Mouse (Mus musculus) embryonic facial prominence, embryonic 14.5 days (tissue): ENCODE results near the gene Fam163b. TPM values are rescaled to one million over a fixed set of nuclear protein-coding genes. Genes with fewer than 3 reads are reported as not detected.

Experiments
- ATAC-seq: fragments of 200-750 bp; cut with Nextera tagmentation; 2 replicates; pipeline ENCODE4 v1.8.0; 2017; ENCODE audit warnings: low read depth, moderate number of reproducible peaks, moderate TSS enrichment
- DNase-seq: peaks from one replicate; pipeline ENCODE4 v3.0.0-alpha.2; 2015; ENCODE audit warnings: low spot score
- H3K27ac ChIP-seq: fragments of 300-500 bp; sonication (generic); replicated peaks from 2 replicates; pipeline ENCODE4 v1.5.1; 2014; ENCODE audit warnings: low read depth, mild to moderate bottlenecking, low read length, moderate library complexity
- H3K27me3 ChIP-seq: fragments of 300-500 bp; sonication (generic); replicated peaks from 2 replicates; pipeline ENCODE4 v1.6.1; 2014; ENCODE audit warnings: low read length; ENCODE audit not compliant: control insufficient read depth, insufficient read depth
- H3K36me3 ChIP-seq: fragments of 300-500 bp; sonication (generic); 2 replicates; pipeline ENCODE4 v1.6.1; 2014; ENCODE audit warnings: low read length, mixed read lengths; ENCODE audit not compliant: control insufficient read depth, insufficient read depth
- H3K4me1 ChIP-seq: fragments of 300-500 bp; sonication (generic); 2 replicates; pipeline ENCODE4 v1.6.1; 2014; ENCODE audit warnings: antibody characterized with exemption, low read length; ENCODE audit not compliant: control insufficient read depth, insufficient read depth
- H3K4me2 ChIP-seq: fragments of 300-500 bp; sonication (generic); 2 replicates; pipeline ENCODE4 v1.6.1; 2014; ENCODE audit warnings: low read depth, mild to moderate bottlenecking, low read length, moderate library complexity, mixed read lengths
- H3K4me3 ChIP-seq: fragments of 300-500 bp; sonication (generic); 2 replicates; pipeline ENCODE4 v1.5.1; 2014; ENCODE audit warnings: low read depth, mild to moderate bottlenecking, low read length
- H3K9ac ChIP-seq: fragments of 300-500 bp; sonication (generic); 2 replicates; pipeline ENCODE4 v1.6.1; 2014; ENCODE audit warnings: low read depth, mild to moderate bottlenecking, low read length, moderate library complexity, mixed read lengths
- H3K9me3 ChIP-seq: fragments of 300-500 bp; sonication (generic); 2 replicates; pipeline ENCODE4 v1.6.1; 2016; ENCODE audit warnings: low read length; ENCODE audit not compliant: control insufficient read depth
- WGBS: fragments of 180-500 bp; shearing (Covaris S2); extraction: QIAGEN DNeasy Blood & Tissue Kit; methylation state at CpG from one replicate; pipeline ENCODE4 v1.1.7; 2014; 5-methylcytosine and 5-hydroxymethylcytosine counted together
- polyA plus RNA-seq: library from polyadenylated mRNA; unstranded; fragments of >200 nt; fragmentation: Nextera tagmentation; extraction: Ambion mirVana; gene quantifications from 2 replicates; pipeline ENCODE4 v1.2.1, GENCODE M21; 2014

The Fam163b gene
- polyA plus RNA-seq, 1 experiment from 2014 or later: 0.31 TPM

DNA sequence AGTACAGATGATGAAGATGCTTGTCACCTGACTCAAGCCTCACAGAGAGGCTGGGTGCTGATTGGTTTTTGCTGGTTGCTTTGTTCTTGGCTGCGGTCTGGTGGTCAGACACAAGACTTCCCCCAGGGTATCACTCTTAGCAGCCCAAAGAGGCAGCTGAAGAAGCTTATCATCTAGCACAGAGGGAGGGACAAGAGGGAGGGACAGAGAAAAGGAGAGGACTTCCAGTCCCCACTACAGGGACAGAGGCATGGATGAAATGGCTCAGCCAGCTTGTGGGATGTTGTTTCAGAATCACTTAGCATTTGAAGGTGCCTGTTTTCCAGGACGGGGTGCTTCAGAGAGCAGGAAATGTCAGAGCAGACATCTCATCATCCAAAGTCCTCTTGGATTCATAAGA is 64.0 kb downstream of the Fam163b start:
- Histone ChIP-seq H3K27ac (no peak overlapping the region), H3K4me3 (no peak overlapping the region), H3K4me1 (peaks cover 27% of the 10 kb centered on the region), H3K9ac (no peak overlapping the region), H3K36me3 (no peaks in the 10 kb centered on the region), H3K4me2 (0 out of 2 replicates have a peak overlapping the region, but pooled peaks have one; percentile 16), H3K9me3 (no peaks in the 10 kb centered on the region), H3K27me3 (no peaks in the 10 kb centered on the region; the same call in 1 of the 2 replicates)
- DNase-seq (no peak), ATAC-seq (no peak)
- 30% methylated on average over 2 of the region's 2 CpGs for WGBS

- no peak for DNase-seq
- no peak for ATAC-seq
- H3K4me1 ChIP-seq: peaks cover 27% of the 10 kb centered on the region
Measured at GRCm38 (mm10) chr2:27077655-27078244, 64.5 kb downstream of the Fam163b start.

GRCm38 (mm10) chr2:27075485-27075884 is 66.8 kb downstream of the Fam163b start:
- WGBS: 67% methylated on average over 3 of the region's 3 CpGs
- ATAC-seq: peak; percentile 31; the same call in 1 of the 2 replicates
- Histone ChIP-seq H3K9me3 (no peaks in the 10 kb centered on the region), H3K9ac (no peak overlapping the region), H3K27me3 (no peaks in the 10 kb centered on the region; the same call in 1 of the 2 replicates), H3K4me2 (no peak overlapping the region), H3K27ac (no peak overlapping the region), H3K4me1 (peaks cover 31% of the 10 kb centered on the region), H3K36me3 (no peaks in the 10 kb centered on the region), H3K4me3 (no peak overlapping the region)
- peak; percentile 66 for DNase-seq

More at GRCm38 (mm10) chr2:27077655-27078244, 64.5 kb downstream of the Fam163b start:
- 48% methylated on average over 10 of the region's 10 CpGs for WGBS
- Histone ChIP-seq H3K9me3 (no peaks in the 10 kb centered on the region), H3K36me3 (no peaks in the 10 kb centered on the region), H3K27ac (no peak overlapping the region), H3K4me3 (no peak overlapping the region), H3K9ac (no peak overlapping the region), H3K4me2 (no peak overlapping the region), H3K27me3 (no peaks in the 10 kb centered on the region; the same call in 1 of the 2 replicates)

- WGBS: 81% methylated on average over 4 of the region's 4 CpGs
- no peak overlapping the region for H3K4me2 ChIP-seq
- H3K9me3 ChIP-seq: no peaks in the 10 kb centered on the region
- peaks cover 27% of the 10 kb centered on the region for H3K4me1 ChIP-seq
- no peak overlapping the region for H3K4me3 ChIP-seq
- H3K9ac ChIP-seq: no peak overlapping the region
- H3K36me3 ChIP-seq: no peaks in the 10 kb centered on the region
- no peaks in the 10 kb centered on the region; the same call in 1 of the 2 replicates for H3K27me3 ChIP-seq
- DNase-seq (no peak), ATAC-seq (no peak)
- no peak overlapping the region for H3K27ac ChIP-seq
Measured at GRCm38 (mm10) chr2:27074804-27075203, 67.5 kb downstream of the Fam163b start.

- peaks cover 13% of the 10 kb centered on the region for H3K4me1 ChIP-seq
- 60% methylated on average over 4 of the region's 4 CpGs for WGBS
Measured at GRCm38 (mm10) chr2:27073407-27073806, 68.9 kb downstream of the Fam163b start.

DNA sequence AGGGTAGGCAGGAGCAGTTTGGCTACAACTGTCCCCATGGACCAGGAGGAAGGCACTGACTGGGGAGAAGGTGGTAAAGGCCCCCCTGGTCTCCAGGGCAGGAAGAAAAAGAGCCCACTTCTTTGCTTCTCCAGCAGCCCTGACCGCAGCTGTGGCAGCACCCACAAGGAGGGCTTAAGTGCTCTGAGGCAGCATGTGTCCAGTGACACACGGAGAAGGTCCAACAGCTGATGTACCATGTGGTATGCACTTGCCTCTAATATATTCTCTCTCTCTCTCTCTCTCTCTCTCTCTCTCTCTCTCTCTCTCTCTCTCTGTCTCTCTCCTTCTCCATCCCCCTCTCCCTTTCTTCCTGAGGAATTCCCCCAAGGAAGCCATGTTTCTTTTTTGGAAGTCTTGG is 70.3 kb downstream of the Fam163b start, which contains the start of gene Mymk:
Gene Mymk (minus strand): TSS at position 202 of the 400 bp plus-strand sequence.
- DNase-seq: peak; percentile 61
- Histone ChIP-seq H3K27me3 (no peaks in the 10 kb centered on the region), H3K9ac (peak within 1 kb of the TSS; percentile 8; the same call in 1 of the 2 replicates), H3K27ac (no peak within 1 kb of the TSS; the same call in 1 of the 2 replicates), H3K4me2 (no peak within 1 kb of the TSS), H3K9me3 (no peaks in the 10 kb centered on the region), H3K36me3 (no peaks in the 10 kb centered on the region), H3K4me3 (peak within 1 kb of the TSS; percentile 13; the same call in 1 of the 2 replicates), H3K4me1 (peaks cover 11% of the 10 kb centered on the region; the same call in 1 of the 2 replicates)
- no peak for ATAC-seq
- WGBS: 71% methylated on average over 2 of the region's 2 CpGs

More at GRCm38 (mm10) chr2:27073407-27073806, 68.9 kb downstream of the Fam163b start:
- H3K9ac ChIP-seq: no peak overlapping the region
- no peak overlapping the region for H3K4me2 ChIP-seq
- H3K27me3 ChIP-seq: no peaks in the 10 kb centered on the region; the same call in 1 of the 2 replicates
- no peak for DNase-seq
- no peaks in the 10 kb centered on the region for H3K9me3 ChIP-seq
- H3K27ac ChIP-seq: no peak overlapping the region
- H3K4me3 ChIP-seq: no peak overlapping the region
- no peaks in the 10 kb centered on the region for H3K36me3 ChIP-seq
- no peak for ATAC-seq

- ATAC-seq (peak; percentile 37; the same call in 1 of the 2 replicates), DNase-seq (peak; percentile 82)
- H3K9ac ChIP-seq: no peak overlapping the region
- no peak overlapping the region for H3K27ac ChIP-seq
- 10% methylated on average over 4 of the region's 4 CpGs for WGBS
- H3K9me3 ChIP-seq: no peaks in the 10 kb centered on the region
- H3K4me3 ChIP-seq: peak overlapping the region; percentile 13; the same call in 1 of the 2 replicates
- H3K36me3 ChIP-seq: no peaks in the 10 kb centered on the region
- H3K4me2 ChIP-seq: no peak overlapping the region
- H3K27me3 ChIP-seq: no peaks in the 10 kb centered on the region
- H3K4me1 ChIP-seq: peaks cover 11% of the 10 kb centered on the region; the same call in 1 of the 2 replicates
Measured at GRCm38 (mm10) chr2:27071137-27071536, 71.2 kb downstream of the Fam163b start.

- DNase-seq (no peak), ATAC-seq (no peak)
- no peak overlapping the region for H3K27ac ChIP-seq
- no peaks in the 10 kb centered on the region for H3K36me3 ChIP-seq
- H3K4me1 ChIP-seq: peaks cover 11% of the 10 kb centered on the region; the same call in 1 of the 2 replicates
- no peak overlapping the region for H3K9ac ChIP-seq
- H3K27me3 ChIP-seq: no peaks in the 10 kb centered on the region
- no peaks in the 10 kb centered on the region for H3K9me3 ChIP-seq
- H3K4me3 ChIP-seq: peak overlapping the region; percentile 13; the same call in 1 of the 2 replicates
- H3K4me2 ChIP-seq: no peak overlapping the region
- 80% methylated on average over 2 of the region's 2 CpGs for WGBS
Measured at GRCm38 (mm10) chr2:27070247-27070813, 72.0 kb downstream of the Fam163b start.
